Mouse (Mus musculus) bone marrow, adult 2 months (tissue): ENCODE measurements at regions not wholly inside any gene's neighbourhood (a gene's known extent, or its start where the extent isn't known, plus 50 kb on each side); places are given as distances from the start of the nearest gene placed in this dataset.
"Not testable (repeated sequence)": the region's sequence is repeated elsewhere in the genome, so short reads cannot be mapped to it uniquely, and the experiment has no call there.

Experiments
- H3K27ac ChIP-seq: fragments of 200-500 bp; 2 replicates; pipeline ENCODE4 v1.5.1; 2012; ENCODE audit warnings: low read depth, mild to moderate bottlenecking, control low read depth, inconsistent platforms, low read length; ENCODE audit not compliant: control insufficient read depth, poor library complexity, insufficient read depth
- H3K4me1 ChIP-seq: fragments of 200-500 bp; 2 replicates; pipeline ENCODE4 v1.6.1; 2011; ENCODE audit warnings: low read length; ENCODE audit not compliant: control insufficient read depth, insufficient read depth
- H3K4me3 ChIP-seq: fragments of 200-500 bp; replicated peaks from 2 replicates; pipeline ENCODE3; 2011; ENCODE audit warnings: mild to moderate bottlenecking, low read depth, low read length, control low read depth; ENCODE audit not compliant: control insufficient read depth
- CTCF ChIP-seq: fragments of 200-500 bp; IDR thresholded peaks from 2 replicates; pipeline ENCODE4 v1.5.1; 2011; ENCODE audit warnings: low read length, control low read depth; ENCODE audit not compliant: control insufficient read depth, insufficient read depth
- POLR2A ChIP-seq: fragments of 200-500 bp; IDR thresholded peaks from 2 replicates; pipeline ENCODE4 v1.6.1; 2011; ENCODE audit warnings: low read depth, mild to moderate bottlenecking, control low read depth, low read length, borderline replicate concordance; ENCODE audit not compliant: control insufficient read depth
- WGBS: fragments of 180-500 bp; shearing (Covaris S2); methylation state at CpG from one replicate; pipeline ENCODE4 v1.1.7; 2018; 5-methylcytosine and 5-hydroxymethylcytosine counted together

DNA sequence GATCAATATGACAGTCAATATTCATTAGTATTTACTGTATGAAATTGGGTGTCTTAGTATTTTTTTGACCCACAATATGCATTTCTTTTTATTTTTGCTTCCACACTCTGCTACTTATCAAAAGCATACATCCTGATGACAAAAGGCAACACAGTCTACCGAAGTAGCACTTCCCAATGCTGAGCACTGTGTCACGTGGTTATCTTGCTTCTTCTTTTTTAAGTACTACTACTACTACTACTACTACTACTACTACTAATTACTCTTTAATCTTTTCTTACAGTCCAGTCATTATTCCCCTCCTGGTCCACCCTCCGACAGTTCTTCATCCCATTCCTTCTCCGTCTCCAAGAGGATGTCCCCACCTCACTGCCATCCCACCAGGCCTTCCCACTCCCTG, 92.6 kb upstream of the Tgm3 start:
- WGBS: 57% methylated on average over 4 of the region's 4 CpGs
- H3K4me3 ChIP-seq: no peak overlapping the region
- no peak for TF ChIP-seq CTCF
- H3K4me1 ChIP-seq: no peaks in the 10 kb centered on the region
- no peak overlapping the region for H3K27ac ChIP-seq

DNA sequence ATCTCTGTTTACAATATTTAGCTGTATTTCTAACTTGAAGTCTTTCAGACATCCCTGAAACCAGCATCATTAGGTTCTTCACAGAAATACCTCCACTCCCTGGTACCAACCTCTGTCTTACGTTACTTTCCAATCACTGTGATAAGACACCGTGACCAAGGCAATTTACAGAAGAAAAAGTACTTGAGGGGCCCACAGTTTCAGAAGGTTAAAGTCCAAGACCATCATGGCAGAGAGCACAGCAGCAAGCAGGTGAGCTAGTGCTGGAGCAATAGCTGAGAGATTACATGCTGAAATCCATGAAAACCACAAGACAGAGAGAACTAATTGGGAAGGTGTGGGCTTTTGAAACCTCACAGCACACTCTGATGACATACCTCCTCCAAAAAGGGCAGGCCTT, 84.9 kb upstream of the Tgm3 start:
- 77% methylated on average over 2 of the region's 2 CpGs for WGBS
- Histone ChIP-seq H3K4me3 (no peak overlapping the region), H3K27ac (no peak overlapping the region), H3K4me1 (no peaks in the 10 kb centered on the region)
- TF ChIP-seq POLR2A (no peak), CTCF (no peak)

DNA sequence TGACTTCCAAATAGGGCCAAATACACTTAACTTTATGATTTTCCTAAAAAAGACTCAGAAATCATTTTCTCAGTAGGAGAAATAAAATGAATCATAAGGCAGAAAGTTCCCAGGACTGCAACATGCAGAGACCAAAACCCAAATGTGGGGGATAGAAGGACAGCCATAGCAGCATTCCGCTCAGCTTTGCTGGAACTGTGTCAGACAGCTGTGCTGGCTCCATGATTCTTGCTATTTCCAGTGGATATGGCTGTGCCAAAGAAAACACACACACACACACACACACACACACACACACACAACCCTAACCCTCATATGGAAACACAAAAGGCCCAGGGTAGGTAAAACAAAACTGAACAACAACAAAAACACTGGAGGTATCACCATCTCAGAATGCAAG, 78.6 kb upstream of the Tgm3 start:
- Histone ChIP-seq H3K4me1 (no peaks in the 10 kb centered on the region), H3K27ac (no peak overlapping the region), H3K4me3 (no peak overlapping the region)
- TF ChIP-seq POLR2A (no peak), CTCF (no peak)
- WGBS: 86% methylated on average over 1 of the region's 1 CpGs

DNA sequence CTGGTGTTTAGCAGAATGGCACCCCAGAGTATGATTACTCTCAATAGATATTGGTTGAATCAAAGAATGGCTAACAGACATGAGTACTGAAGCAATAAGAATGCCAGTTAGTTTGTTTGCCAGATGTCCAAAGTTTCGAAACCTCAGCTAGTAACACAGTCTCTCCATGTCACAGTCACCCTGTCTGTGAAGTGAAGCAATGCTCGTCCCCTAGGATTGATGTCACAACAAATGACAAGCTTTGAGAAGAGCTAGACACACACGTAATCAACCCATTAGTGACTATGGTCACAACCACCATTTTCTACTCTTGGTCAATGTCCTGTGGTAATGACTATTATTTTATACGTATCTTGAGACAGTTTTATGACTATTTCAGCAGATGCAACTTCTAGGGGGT, 69.3 kb upstream of the Tgm3 start:
- 49% methylated on average over 4 of the region's 4 CpGs for WGBS
- no peak for TF ChIP-seq POLR2A
- no peak for TF ChIP-seq CTCF
- Histone ChIP-seq H3K27ac (no peak overlapping the region), H3K4me1 (no peaks in the 10 kb centered on the region), H3K4me3 (no peak overlapping the region)

DNA sequence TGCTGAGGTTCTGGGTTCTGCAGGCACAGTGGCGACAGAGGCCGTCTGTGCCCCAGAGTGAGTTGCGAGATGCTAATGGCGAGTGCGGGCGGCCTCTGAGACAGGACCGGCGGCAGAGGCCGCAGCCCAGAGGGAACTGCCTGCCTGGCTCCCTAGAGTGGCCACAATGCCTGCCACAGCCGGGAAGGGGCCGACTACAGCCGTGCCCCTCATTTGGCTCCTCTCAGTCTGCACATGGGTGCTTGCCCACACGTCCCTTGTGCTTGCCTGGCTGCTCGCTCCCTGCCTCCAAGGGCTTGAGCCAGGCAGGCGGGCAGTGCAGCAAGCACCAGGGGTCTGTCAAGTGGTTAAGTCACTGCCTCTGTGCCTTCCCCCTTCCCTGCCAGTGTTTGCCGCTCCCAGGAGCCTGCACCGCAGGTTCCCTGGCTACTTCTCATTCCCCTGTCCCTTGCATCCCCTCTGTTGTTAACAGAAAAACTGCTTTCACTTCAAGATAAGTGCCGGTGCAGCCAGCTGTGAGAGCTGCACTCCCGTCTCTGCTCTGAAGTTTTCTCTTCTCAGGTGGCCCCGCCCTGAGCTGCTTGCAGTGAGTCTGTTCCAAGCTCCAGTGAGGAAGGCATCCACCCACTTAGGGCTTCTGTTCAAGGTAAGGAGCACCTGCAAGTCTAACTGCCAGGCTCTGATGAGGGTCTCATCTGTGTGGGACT, 64.1 kb upstream of the Tgm3 start:
- Histone ChIP-seq H3K27ac (no peak overlapping the region), H3K4me3 (no peak overlapping the region), H3K4me1 (no peaks in the 10 kb centered on the region)
- WGBS: 59% methylated on average over 20 of the region's 20 CpGs
- TF ChIP-seq POLR2A: no peak

DNA sequence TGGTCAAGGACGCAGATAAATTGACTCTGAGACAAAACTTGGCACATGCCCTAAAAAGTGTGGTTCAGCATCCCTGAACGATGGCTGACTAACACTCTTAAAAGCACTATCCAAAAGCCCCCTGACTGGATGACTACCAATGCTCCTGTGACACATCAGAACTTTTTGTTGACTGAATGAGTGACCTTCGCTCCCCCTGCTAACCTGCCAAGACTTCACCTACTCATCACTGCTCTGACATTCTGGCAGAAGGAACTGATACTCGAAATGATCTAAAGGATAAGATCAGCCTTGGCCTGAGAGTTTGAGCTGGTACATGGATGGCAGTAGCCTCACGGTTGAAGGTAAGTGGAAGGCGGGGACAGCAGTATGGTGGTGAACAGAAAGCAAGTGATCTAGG, 62.4 kb upstream of the Tgm3 start:
- not testable (repeated sequence) for H3K4me1 ChIP-seq, H3K4me3 ChIP-seq, H3K27ac ChIP-seq
- 76% methylated on average over 6 of the region's 6 CpGs for WGBS

DNA sequence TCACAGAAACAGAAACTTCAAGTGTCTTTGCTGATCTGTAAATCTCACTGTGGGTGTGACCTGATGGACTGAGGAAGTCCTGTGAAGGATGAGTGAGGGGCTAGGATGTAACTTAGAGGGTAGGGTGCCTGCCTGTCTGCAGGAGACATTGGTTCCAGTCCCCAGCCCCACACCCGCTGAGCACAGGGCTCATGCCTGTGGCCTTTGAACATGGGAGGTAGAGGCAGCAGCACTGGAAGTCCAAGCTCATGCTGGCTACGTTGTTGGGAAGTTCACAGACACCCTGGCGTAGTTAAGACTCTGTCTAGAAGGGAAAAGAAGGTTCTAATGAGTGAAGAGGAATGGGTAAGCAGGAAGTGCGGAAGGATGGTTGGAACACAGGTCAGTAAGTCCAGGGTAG, 59.7 kb upstream of the Tgm3 start:
- WGBS: 84% methylated on average over 4 of the region's 4 CpGs
- Histone ChIP-seq H3K27ac (no peak overlapping the region), H3K4me3 (no peak overlapping the region), H3K4me1 (no peaks in the 10 kb centered on the region)
- TF ChIP-seq POLR2A: no peak
- no peak for TF ChIP-seq CTCF

DNA sequence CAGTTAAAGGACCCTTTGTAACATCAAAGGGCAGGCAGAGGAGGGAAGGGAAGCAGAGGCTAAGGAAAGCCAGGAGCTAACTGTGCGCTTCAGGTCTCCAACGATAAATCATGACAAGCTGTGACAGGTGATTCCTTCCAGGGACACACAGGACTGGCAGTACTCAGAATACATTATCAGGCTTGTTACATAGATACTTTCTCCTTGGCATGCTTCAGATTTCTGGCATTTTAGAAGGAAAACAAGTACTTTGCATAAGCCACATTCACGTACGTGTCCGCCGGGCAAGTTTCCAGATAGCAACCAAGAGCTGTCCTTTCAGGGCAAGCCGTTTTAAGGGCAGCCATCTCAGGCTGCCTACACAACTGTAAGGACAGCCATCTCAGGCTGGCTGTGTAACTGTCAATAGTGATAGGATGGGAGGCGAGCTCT, 56.9 kb upstream of the Tgm3 start:
- no peak overlapping the region for H3K27ac ChIP-seq
- no peaks in the 10 kb centered on the region for H3K4me1 ChIP-seq
- H3K4me3 ChIP-seq: no peak overlapping the region
- 74% methylated on average over 8 of the region's 8 CpGs for WGBS
- TF ChIP-seq CTCF (no peak), POLR2A (no peak)

DNA sequence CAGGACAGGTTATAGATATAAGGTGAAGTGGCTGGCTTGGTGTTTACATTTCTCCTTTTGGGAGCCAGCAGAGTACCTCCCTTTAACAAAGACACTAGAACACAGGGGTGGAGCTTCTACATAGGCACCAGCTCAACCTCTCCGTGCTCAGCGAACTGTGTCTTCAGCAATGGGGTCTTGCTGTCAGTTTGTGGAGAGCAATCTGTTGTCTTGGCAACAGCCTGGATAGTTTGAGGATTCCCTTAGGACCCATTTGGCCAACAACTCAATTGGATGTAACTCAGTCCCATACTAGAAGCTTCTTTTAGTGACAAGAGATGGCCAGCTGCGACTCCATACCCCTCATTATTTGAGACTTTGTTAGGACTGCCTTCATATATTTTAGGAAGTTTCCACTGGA, 54.0 kb upstream of the Tgm3 start:
- WGBS: 79% methylated on average over 3 of the region's 3 CpGs
- no peak for TF ChIP-seq POLR2A
- no peak for TF ChIP-seq CTCF
- H3K4me3 ChIP-seq: no peak overlapping the region

DNA sequence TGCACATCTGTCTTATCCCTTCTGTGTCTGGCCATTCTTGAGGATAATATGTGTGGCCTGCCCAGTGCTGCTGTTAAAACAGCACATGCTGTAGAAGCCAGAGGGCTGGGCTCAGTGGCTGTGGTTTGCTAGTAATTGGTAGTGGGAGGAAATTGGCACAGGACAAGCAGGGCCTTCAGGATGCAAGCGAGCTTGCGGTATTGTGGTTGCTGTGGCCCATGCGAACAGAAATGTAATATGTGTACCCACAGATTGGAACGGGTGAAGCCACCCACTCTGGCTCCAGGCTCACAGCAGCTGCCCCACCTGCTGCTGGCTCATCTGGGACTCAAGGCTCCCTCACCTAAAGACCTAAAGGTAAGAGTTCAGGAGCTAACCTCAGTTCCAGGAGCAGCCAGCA, 51.8 kb upstream of the Tgm3 start:
- WGBS: 0% methylated on average over 4 of the region's 4 CpGs
- no peak overlapping the region for H3K4me3 ChIP-seq
- H3K27ac ChIP-seq: no peak overlapping the region
- TF ChIP-seq POLR2A (no peak), CTCF (no peak)
- no peaks in the 10 kb centered on the region for H3K4me1 ChIP-seq

More for the DNA sequence above, 54.0 kb upstream of the Tgm3 start:
- Histone ChIP-seq H3K4me1 (no peaks in the 10 kb centered on the region), H3K27ac (no peak overlapping the region)
